Mouse (Mus musculus): ENCODE measurements around the gene Myo15b.

Gene Myo15b

GRCm38 (mm10) chr11:115858354-115858753 lies at the start of gene Myo15b:
Myo15b (plus strand) TSS chr11:115858406.
- no peak for DNase-seq

- no peak for DNase-seq
Measured at GRCm38 (mm10) chr11:115808696-115809310, 49.4 kb upstream of the Myo15b start.

- no peak for DNase-seq
Measured at GRCm38 (mm10) chr11:115809311-115809781, 48.9 kb upstream of the Myo15b start.

- no peak for DNase-seq
Measured at GRCm38 (mm10) chr11:115810377-115810776, 47.8 kb upstream of the Myo15b start.

- no peak for DNase-seq
Measured at GRCm38 (mm10) chr11:115811381-115812093, 46.7 kb upstream of the Myo15b start.

GRCm38 (mm10) chr11:115812095-115812494 lies 46.1 kb upstream of the Myo15b start:
- DNase-seq = no peak

- DNase-seq = no peak
Measured at GRCm38 (mm10) chr11:115812533-115813420, 45.4 kb upstream of the Myo15b start.

- DNase-seq = peak; percentile 88
Measured at GRCm38 (mm10) chr11:115813507-115814296, 44.5 kb upstream of the Myo15b start, which contains the start of gene Caskin2. Caskin2 (minus strand) TSS chr11:115813639.

GRCm38 (mm10) chr11:115814605-115815450 lies 43.4 kb upstream of the Myo15b start, which contains the start of gene Tsen54:
Tsen54 (plus strand) TSS chr11:115814724.
- DNase-seq = peak; percentile 89

GRCm38 (mm10) chr11:115817331-115817730 lies 40.9 kb upstream of the Myo15b start:
- no peak for DNase-seq

- no peak for DNase-seq
Measured at GRCm38 (mm10) chr11:115819915-115820623, 38.1 kb upstream of the Myo15b start.

- DNase-seq = no peak
Measured at GRCm38 (mm10) chr11:115821001-115821400, 37.2 kb upstream of the Myo15b start.

- peak; percentile 68 for DNase-seq
Measured at GRCm38 (mm10) chr11:115823774-115824740, 34.1 kb upstream of the Myo15b start, which contains the start of gene Llgl2. Llgl2 (plus strand) TSS chr11:115824049.

- DNase-seq = no peak
Measured at GRCm38 (mm10) chr11:115824813-115825212, 33.4 kb upstream of the Myo15b start.

GRCm38 (mm10) chr11:115826487-115826886 lies 31.7 kb upstream of the Myo15b start:
- no peak for DNase-seq

- DNase-seq = no peak
Measured at GRCm38 (mm10) chr11:115827624-115828023, 30.6 kb upstream of the Myo15b start.

- no peak for DNase-seq
Measured at GRCm38 (mm10) chr11:115829036-115829435, 29.2 kb upstream of the Myo15b start.

GRCm38 (mm10) chr11:115830550-115831325 lies 27.5 kb upstream of the Myo15b start:
- no peak for DNase-seq
